Comparison of ENCODE assay signal across 8 mouse cellular contexts in the genomic region with DNA sequence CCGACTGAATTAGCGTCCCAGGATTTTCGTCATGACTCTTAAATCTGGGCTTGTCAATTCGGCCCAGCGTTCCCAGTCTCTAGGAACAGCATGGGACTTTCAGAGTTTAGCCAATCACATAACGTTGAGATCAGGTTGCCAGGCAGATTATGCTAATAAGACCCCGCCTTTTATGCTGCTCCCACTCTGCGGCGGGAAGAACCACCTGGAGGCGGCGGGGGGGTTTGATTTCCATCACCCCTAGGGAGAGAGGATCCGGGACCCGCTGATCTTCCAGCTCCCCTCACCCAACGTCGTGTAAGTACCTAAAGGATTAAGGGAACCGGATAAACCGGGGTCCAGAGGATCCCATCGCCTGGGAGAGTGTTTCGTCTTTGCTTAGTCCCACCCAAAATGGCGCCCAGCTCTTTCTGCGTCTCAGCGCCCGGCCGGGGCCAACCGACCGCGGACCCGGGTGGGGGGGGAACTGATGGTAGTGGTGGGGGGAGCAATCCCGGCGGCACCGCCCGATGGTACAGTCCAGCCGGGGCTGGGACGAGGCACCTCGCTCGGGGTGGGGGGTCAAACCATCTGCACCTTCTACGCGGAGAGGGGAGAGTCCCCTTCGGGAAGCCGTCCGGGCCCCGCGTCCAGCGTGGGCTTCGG. TPM values are rescaled to one million over a fixed set of nuclear protein-coding genes. Genes with fewer than 3 reads are reported as not detected.
DNase-seq lines count a peak whose midpoint lies in the region; ATAC-seq and TF ChIP-seq lines count a peak whose summit lies in the region.

A gene (plus strand): TSS at position 173 of the 645 bp plus-strand sequence.

- no peaks in the 10 kb centered on the region for H3K9me3 ChIP-seq in forebrain, embryonic 11.5 days (ENCODE audit: control insufficient read depth, low read length)
- no peaks in the 10 kb centered on the region for H3K9me3 ChIP-seq in heart, embryonic 16.5 days (replicated peaks; ENCODE audit: control insufficient read depth, low read length)
- H3K9me3 ChIP-seq in liver, embryonic 16.5 days (replicated peaks; ENCODE audit: control insufficient read depth, low read length): no peaks in the 10 kb centered on the region
- no peaks in the 10 kb centered on the region for H3K9me3 ChIP-seq in neural tube, embryonic 13.5 days

- H3K4me2 ChIP-seq in forebrain, embryonic 11.5 days (ENCODE audit: low read depth, low read length, severe bottlenecking): peak within 1 kb of the TSS; percentile 82
- H3K4me2 ChIP-seq in heart, embryonic 16.5 days (ENCODE audit: low read depth, low read length): peak within 1 kb of the TSS; percentile 74
- H3K4me2 ChIP-seq in liver, embryonic 16.5 days (ENCODE audit: low read depth, low read length): peak within 1 kb of the TSS; percentile 80
- peak within 1 kb of the TSS; percentile 77 for H3K4me2 ChIP-seq in neural tube, embryonic 13.5 days

- H3K27ac ChIP-seq in forebrain, embryonic 11.5 days (ENCODE audit: low read depth, low read length): peak within 1 kb of the TSS; percentile 99
- peak within 1 kb of the TSS; percentile 97 for H3K27ac ChIP-seq in heart, embryonic 16.5 days (ENCODE audit: low read length)
- peak within 1 kb of the TSS; percentile 95 for H3K27ac ChIP-seq in liver, embryonic 16.5 days (ENCODE audit: low read length)
- H3K27ac ChIP-seq in neural tube, embryonic 13.5 days (replicated peaks): peak within 1 kb of the TSS; percentile 100
- peak within 1 kb of the TSS; percentile 100 for H3K27ac ChIP-seq in testis, adult 2 months (ENCODE audit: control insufficient read depth, insufficient read depth, low read depth, low read length)

- peak within 1 kb of the TSS; percentile 99 for H3K9ac ChIP-seq in forebrain, embryonic 11.5 days (ENCODE audit: low read length)
- H3K9ac ChIP-seq in heart, embryonic 16.5 days (ENCODE audit: low read length): peak within 1 kb of the TSS; percentile 96
- peak within 1 kb of the TSS; percentile 94 for H3K9ac ChIP-seq in liver, embryonic 16.5 days (ENCODE audit: low read depth, low read length)
- peak within 1 kb of the TSS; percentile 99 for H3K9ac ChIP-seq in neural tube, embryonic 13.5 days

- H3K4me3 ChIP-seq in forebrain, embryonic 11.5 days (ENCODE audit: low read depth, low read length): peak within 1 kb of the TSS; percentile 70
- H3K4me3 ChIP-seq in heart, embryonic 16.5 days (ENCODE audit: low read length): peak within 1 kb of the TSS; percentile 84
- peak within 1 kb of the TSS; percentile 88 for H3K4me3 ChIP-seq in liver, embryonic 16.5 days (ENCODE audit: low read depth, low read length)
- peak within 1 kb of the TSS; percentile 84 for H3K4me3 ChIP-seq in neural tube, embryonic 13.5 days
- H3K4me3 ChIP-seq in testis, adult 2 months (ENCODE audit: control insufficient read depth, low read depth, low read length): peak within 1 kb of the TSS; percentile 97

- peak; percentile 92 for ATAC-seq in forebrain, embryonic 11.5 days (replicated peaks; ENCODE audit: low FRiP score)
- ATAC-seq in heart, embryonic 16.5 days (replicated peaks; ENCODE audit: extremely low read depth, insufficient read depth, low FRiP score): peak; percentile 92
- ATAC-seq in liver, embryonic 16.5 days (ENCODE audit: low read depth): peak; percentile 87
- ATAC-seq in neural tube, embryonic 13.5 days (ENCODE audit: low read depth): peak; percentile 95

- H3K27me3 ChIP-seq in forebrain, embryonic 11.5 days (ENCODE audit: control insufficient read depth, insufficient read depth, low read length): no peaks in the 10 kb centered on the region
- no peaks in the 10 kb centered on the region for H3K27me3 ChIP-seq in heart, embryonic 16.5 days (ENCODE audit: control insufficient read depth, insufficient read depth, low read length)
- H3K27me3 ChIP-seq in liver, embryonic 16.5 days (ENCODE audit: control insufficient read depth, insufficient read depth, low read depth, low read length): no peaks in the 10 kb centered on the region
- H3K27me3 ChIP-seq in neural tube, embryonic 13.5 days: no peaks in the 10 kb centered on the region
- no peaks in the 10 kb centered on the region for H3K27me3 ChIP-seq in testis, adult 2 months (ENCODE audit: control insufficient read depth, insufficient read depth, low read length)

- DNase-seq in CD8-positive naive resting alpha-beta T cell, adult 2 months (ENCODE audit: low read depth in 2 of 2, low spot score in 2 of 2): peak; percentile 85 to 91
- DNase-seq in c-Kit-positive CD71-negative TER-119-negative erythroid progenitor cells, embryonic 14.5 days (ENCODE audit: low read depth): peak; percentile 88
- DNase-seq in forebrain, embryonic 11.5 days (ENCODE audit: low spot score): peak; percentile 99
- peak; percentile 97 for DNase-seq in kidney, postnatal 36 days

- TF ChIP-seq POLR2A in testis, adult 2 months (IDR thresholded peaks at IDR 0.05; ENCODE audit: control insufficient read depth, low read depth, low read length): no peak; the same call in 1 of the 2 replicates

- H3K4me1 ChIP-seq in forebrain, embryonic 11.5 days (replicated peaks; ENCODE audit: control insufficient read depth, insufficient read depth, low read length): peaks cover 10% of the 10 kb centered on the region; the same call in 1 of the 2 replicates
- no peaks in the 10 kb centered on the region for H3K4me1 ChIP-seq in heart, embryonic 16.5 days (ENCODE audit: control insufficient read depth, insufficient read depth, low read length)
- H3K4me1 ChIP-seq in liver, embryonic 16.5 days (ENCODE audit: control insufficient read depth, low read depth, low read length): peaks cover 46% of the 10 kb centered on the region
- H3K4me1 ChIP-seq in neural tube, embryonic 13.5 days (replicated peaks): peaks cover 30% of the 10 kb centered on the region
- H3K4me1 ChIP-seq in testis, adult 2 months (ENCODE audit: control insufficient read depth, insufficient read depth, low read length): peaks cover 19% of the 10 kb centered on the region

- H3K36me3 ChIP-seq in forebrain, embryonic 11.5 days (ENCODE audit: control insufficient read depth, insufficient read depth, low read length): no peaks in the 10 kb centered on the region
- no peaks in the 10 kb centered on the region for H3K36me3 ChIP-seq in heart, embryonic 16.5 days (ENCODE audit: control insufficient read depth, insufficient read depth)
- H3K36me3 ChIP-seq in liver, embryonic 16.5 days (ENCODE audit: control insufficient read depth, insufficient read depth): no peaks in the 10 kb centered on the region
- H3K36me3 ChIP-seq in neural tube, embryonic 13.5 days: no peaks in the 10 kb centered on the region
- H3K36me3 ChIP-seq in testis, adult 2 months (ENCODE audit: control insufficient read depth, insufficient read depth, low read length): no peaks in the 10 kb centered on the region

- under 1% methylated on average over 33 of the region's 45 CpGs for WGBS in forebrain, embryonic 11.5 days
- WGBS in heart, embryonic 16.5 days: under 1% methylated on average over 44 of the region's 45 CpGs
- under 1% methylated on average over 45 of the region's 45 CpGs for WGBS in liver, embryonic 16.5 days (ENCODE audit: insufficient replicate concordance)
- WGBS in neural tube, embryonic 13.5 days: 2% methylated on average over 45 of the region's 45 CpGs

- TF ChIP-seq CTCF in testis, adult 2 months (IDR thresholded peaks at IDR 0.05; ENCODE audit: control insufficient read depth, insufficient read depth, insufficient replicate concordance, low read depth, low read length): no peak

RNA-seq across cellular contexts. Expression of the gene that starts here (rescaled TPM):
- 10.1 and 10.4 TPM in 2 replicates for polyA plus RNA-seq in forebrain, embryonic 11.5 days (2014; fragmentation: Nextera tagmentation; extraction: Ambion mirVana)
- 3.4 and 3.5 TPM in 2 replicates for polyA plus RNA-seq in heart, embryonic 16.5 days (2015; fragmentation: Nextera tagmentation; extraction: Ambion mirVana)
- 2.9 and 3.1 TPM in 2 replicates for polyA plus RNA-seq in liver, embryonic 16.5 days (2015; fragmentation: Nextera tagmentation; extraction: Ambion mirVana)
- polyA plus RNA-seq in neural tube, embryonic 13.5 days (2015; fragmentation: Nextera tagmentation; extraction: Ambion mirVana): 6.1 and 7.5 TPM in 2 replicates
- polyA plus RNA-seq in testis, adult 2 months (2012; rRNA removed): 4.7 and 5.1 TPM in 2 replicates

Comparison
In these comparisons a context has a peak if more than half of its experiments do, and no peak if none do; other contexts are left out.
1. Peak in every context shown above with its lines: DNase-seq, ATAC-seq, H3K4me3 ChIP-seq and H3K27ac ChIP-seq.